Mouse (Mus musculus) gastrocnemius, adult 8-10 months (tissue): ENCODE data around the gene Siah3. TPM values are rescaled to one million over a fixed set of nuclear protein-coding genes. Genes with fewer than 3 reads are reported as not detected.
"Not testable (repeated sequence)": the region's sequence is repeated elsewhere in the genome, so short reads cannot be mapped to it uniquely, and the experiment has no call there.

Experiments used
- DNase-seq, 2 experiments: peaks; one replicate each; pipeline ENCODE4 v3.0.0; 2022; ENCODE audit warnings: low spot score in 2 of 2
- total RNA-seq, 4 experiments: library from RNA; stranded (reverse); gene quantifications; 2 replicates each; pipeline ENCODE4 v1.2.4; 2022

Siah3 gene
- under 1 TPM in 1 of 4 experiments, not detected in 3; 0.11 TPM for total RNA-seq

DNA sequence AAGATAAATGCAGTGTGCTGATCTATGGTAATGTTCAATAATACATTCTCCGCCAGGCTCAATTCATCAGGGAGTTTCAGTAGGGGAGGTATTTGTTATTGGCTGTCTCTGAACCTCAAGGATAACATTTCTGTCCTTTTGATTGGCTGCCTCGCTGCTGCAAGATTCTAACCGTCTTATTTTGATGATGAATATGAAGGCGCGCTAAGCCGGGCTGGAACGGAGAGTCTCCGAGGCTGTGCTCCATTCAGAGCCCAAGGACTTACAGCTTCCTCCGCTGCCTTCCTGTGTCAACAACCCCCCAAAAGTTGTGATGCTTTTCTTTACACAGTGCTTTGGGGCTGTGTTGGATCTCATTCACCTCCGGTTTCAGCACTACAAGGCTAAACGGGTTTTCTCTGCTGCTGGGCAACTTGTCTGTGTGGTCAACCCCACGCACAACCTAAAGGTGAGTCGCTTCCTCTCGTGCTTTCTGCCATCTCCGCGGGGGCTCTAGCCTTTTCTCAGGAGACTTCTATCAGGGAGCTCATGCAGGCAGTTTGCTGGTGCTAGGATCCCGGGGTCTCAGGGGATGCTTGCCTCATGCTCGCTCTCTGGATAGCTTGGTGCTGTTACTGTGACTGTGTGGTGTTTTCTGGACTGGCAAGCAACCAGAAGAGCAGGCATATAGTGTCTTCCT, at the start of gene Siah3:
Gene Siah3 (plus strand): TSS at position 240 of the 679 bp plus-strand sequence.
- DNase-seq: no peak

GRCm38 (mm10) chr14:75409772-75410171, 46.0 kb upstream of the Siah3 start:
- DNase-seq: no peak

DNA sequence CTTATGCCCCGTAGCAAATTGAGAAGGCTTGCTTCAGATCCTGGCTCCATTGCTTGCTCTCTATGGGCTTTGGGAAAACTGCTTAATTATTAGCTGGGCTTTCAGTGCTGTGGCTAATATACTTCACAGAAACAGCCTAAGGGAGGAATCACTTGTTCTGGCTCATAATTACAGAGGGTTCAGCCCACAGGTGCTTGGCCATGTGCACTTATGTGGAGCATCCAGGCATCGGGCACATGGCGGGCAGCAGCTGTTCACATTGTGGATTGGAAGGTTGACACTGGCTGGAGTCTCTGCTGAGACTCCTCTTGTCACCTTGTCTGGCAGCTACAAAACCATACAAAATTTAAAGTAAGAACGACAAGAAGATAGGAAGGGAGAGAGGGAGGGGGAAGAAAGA, 45.4 kb upstream of the Siah3 start:
- DNase-seq: no peak

- no peak for DNase-seq
These were observed 37.1 kb upstream of the Siah3 start for GRCm38 (mm10) chr14:75418721-75419120.

- DNase-seq: no peak
These were observed 35.9 kb upstream of the Siah3 start for GRCm38 (mm10) chr14:75419876-75420275.

- no peak for DNase-seq
These were observed 35.0 kb upstream of the Siah3 start for GRCm38 (mm10) chr14:75420811-75421210.

GRCm38 (mm10) chr14:75431173-75431786, 24.5 kb upstream of the Siah3 start:
- DNase-seq: no peak

DNA sequence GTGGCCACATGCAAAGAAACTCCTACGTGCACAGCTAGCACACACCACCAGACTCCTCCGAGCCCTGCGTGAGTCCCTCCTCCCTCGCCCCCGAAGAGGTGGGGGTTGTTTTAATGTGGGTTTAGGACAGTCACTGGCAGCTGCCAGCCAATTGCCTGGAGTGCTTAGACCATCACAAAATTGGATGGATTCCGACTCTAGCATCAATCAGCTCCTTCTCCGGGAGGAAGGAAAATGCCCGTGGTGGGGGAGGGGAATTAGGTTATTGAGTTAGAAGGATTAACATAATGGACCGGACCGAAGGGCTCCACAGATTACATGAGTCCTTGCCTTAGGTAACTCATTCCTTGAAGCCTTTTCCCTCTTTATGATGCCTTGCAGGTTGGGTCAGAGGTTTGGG, 22.9 kb upstream of the Siah3 start:
- no peak for DNase-seq

DNA sequence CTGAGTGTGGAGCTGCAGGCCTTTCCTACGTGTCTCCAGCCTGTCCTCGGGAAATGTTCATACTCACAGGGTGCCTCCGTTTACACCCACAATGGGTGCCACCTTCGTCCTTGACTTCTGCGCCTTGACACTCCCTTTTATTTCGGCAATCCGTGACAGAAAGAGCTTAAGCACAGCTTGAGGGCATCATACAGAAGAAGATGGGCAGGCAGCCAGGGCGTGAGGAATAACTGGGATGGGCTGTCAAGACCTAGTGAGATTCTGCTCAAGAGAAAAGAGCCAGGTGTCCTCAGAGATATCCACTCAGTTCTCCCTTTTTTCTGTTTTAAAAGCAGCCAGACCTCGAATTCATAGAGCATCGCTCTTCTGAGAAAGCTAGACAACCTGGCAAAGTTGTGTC, 21.2 kb upstream of the Siah3 start:
- DNase-seq: no peak

- no peak for DNase-seq
These were observed 11.2 kb upstream of the Siah3 start for GRCm38 (mm10) chr14:75444486-75445105.

DNA sequence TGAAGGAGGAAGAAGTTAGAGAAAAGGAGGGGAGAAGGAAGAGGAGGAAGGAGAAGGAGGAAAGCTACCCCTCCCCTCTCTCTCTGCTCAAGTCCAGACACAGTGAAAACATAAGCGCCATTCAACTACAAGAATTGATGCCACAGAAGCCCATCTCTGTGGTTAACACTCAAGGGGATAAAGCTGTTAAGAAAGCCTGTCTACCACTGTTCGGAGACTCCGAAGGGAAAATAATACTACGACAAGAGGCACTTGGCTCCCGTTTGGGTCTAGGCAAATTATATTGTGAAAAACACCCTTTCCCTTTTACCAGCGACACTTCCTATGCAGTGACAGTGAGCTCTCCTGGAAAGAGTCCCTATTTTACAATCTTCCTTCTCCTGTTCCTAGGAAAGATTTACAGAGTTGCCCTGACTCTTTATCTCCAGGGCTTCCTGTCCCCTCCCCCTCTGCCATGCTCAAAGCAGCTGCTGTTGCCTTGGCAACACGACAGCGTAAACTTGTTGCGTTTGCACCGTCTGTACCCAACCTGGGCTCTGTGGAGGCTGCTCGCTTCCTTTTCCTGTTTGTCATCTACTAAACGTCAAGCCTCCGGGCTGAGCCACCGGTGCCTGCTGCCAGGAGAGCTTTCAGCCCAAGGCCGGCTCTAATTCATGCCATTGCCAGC, 10.4 kb upstream of the Siah3 start:
- no peak for DNase-seq

GRCm38 (mm10) chr14:75445948-75446281, 9.9 kb upstream of the Siah3 start:
- no peak for DNase-seq

GRCm38 (mm10) chr14:75446314-75446713, 9.5 kb upstream of the Siah3 start:
- DNase-seq: not testable (repeated sequence)

DNA sequence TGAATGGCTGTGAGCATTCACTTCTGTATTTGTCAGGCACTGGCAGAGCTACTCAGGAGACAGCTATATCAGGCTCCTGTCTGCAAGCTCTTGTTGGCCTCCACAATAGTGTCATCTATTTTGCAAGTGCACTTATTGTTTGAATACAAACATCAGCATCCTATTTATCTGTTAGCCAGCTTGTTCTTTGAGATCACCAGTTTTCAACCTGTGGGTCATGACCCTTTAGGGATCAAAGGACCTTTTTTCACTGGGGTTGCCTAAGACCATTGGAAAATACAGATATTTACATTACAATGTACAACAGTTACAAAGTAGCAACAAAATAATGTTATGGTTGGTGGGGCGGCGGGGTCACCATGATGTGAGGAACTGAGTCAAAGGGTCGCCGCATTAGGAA, 1.9 kb upstream of the Siah3 start:
- no peak for DNase-seq

DNA sequence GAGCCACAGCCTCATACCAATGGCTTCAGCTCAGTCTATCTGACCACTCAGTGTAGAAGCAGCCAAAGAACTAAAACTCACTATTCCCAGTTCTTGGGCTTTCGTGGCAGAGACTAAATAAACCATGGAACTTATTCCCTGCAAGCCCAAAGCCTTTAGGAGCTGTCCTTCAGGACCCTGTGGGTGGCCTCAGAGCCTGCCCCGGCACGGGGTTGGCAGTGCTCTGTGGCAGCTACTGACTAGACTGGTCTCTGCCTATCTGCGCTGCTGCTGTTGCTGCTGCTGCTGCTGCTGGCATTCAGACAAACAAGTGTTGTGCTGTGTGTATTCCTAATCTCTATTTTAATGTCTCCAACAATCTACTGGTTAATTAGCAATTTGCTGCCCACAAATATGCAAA, 1.1 kb upstream of the Siah3 start:
- no peak for DNase-seq

GRCm38 (mm10) chr14:75455361-75455742, 430 bp upstream of the Siah3 start:
- no peak for DNase-seq

DNA sequence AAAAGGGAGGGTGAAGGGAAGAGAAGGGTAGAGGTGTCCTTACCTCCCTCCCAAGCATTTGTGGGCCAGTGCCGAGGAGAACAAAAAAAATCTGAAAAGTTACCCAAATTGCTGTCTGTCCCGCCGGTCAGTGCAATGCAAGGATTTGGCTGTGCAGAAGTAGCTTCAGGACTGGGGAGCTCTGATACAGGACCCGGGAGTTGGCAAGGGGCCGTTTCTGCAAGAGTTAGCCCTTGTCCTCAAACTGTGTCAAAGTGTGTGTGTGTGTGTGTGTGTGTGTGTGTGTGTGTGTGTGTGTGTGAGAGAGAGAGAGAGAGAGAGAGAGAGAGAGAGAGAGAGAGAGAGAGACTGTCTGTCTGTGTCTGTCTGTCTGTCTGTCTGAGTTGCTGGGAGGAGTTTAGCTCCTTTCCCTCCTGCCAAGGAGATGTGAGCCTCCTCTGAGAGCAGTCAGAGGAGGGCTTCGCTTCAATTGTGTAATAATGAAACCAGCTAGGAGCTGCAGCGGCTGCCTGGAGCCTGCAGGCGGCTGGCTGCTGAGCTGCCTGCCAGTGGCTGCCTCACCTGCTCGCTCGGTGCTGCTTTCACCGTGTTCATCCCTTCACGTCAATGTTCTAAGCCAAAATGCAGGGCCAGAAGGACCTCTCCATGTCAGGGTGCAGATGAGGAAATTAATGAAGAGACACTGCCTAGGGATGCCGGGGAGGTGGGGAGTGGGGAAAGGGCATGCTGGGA, 873 bp downstream of the Siah3 start:
- DNase-seq: no peak

DNA sequence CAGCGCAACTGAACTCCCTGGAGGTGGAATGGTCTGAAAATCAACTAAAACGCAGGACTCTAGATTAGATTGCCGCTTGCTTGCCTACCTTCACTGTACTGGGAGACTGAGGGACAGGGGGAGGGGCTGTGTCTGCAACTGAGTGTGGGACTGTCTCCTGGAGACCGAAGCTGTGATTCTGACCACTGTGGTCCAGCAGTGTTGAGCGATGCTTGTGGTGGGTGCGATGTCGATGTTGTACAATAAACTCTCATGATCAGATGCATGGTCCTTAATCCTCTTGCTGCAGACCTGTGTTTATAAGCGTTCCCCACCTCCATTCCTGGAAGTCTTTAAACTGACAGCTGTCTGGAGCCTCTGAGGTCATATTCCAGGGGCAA, 1.4 kb downstream of the Siah3 start:
- DNase-seq: no peak

DNA sequence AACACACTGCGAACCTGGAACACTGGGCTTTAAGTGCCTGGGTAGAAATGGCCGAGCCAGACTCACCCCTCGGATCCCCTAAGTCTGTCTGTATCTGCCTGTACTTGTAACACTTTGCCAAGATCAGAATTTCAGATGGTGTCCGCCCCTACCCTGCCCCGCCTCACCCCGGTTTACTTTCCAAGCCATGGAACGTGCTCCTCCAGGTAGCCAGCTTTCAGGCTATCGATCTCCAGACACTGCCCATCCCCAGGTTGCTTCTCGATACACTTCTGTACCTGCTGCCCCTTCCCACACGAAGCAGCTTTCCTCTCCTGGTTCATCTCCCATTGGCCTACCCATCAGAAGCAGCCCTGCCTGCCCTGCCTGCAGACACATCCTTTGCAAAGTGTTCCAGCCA, 3.6 kb downstream of the Siah3 start:
- DNase-seq: no peak

GRCm38 (mm10) chr14:75459991-75460390, 4.2 kb downstream of the Siah3 start:
- no peak for DNase-seq

- DNase-seq: no peak
These were observed 4.7 kb downstream of the Siah3 start for GRCm38 (mm10) chr14:75460436-75460835.

GRCm38 (mm10) chr14:75461770-75462169, 6.0 kb downstream of the Siah3 start:
- no peak for DNase-seq
